Mouse (Mus musculus): ENCODE results near the gene Nudt4. TPM values are rescaled to one million over a fixed set of nuclear protein-coding genes. Genes with fewer than 3 reads are reported as not detected.
A peak's percentile ranks its signal among the peaks of the same experiment; 100 is the strongest.

Gene Nudt4
- polyA plus RNA-seq, 1 experiment, result 36.8 TPM

DNA sequence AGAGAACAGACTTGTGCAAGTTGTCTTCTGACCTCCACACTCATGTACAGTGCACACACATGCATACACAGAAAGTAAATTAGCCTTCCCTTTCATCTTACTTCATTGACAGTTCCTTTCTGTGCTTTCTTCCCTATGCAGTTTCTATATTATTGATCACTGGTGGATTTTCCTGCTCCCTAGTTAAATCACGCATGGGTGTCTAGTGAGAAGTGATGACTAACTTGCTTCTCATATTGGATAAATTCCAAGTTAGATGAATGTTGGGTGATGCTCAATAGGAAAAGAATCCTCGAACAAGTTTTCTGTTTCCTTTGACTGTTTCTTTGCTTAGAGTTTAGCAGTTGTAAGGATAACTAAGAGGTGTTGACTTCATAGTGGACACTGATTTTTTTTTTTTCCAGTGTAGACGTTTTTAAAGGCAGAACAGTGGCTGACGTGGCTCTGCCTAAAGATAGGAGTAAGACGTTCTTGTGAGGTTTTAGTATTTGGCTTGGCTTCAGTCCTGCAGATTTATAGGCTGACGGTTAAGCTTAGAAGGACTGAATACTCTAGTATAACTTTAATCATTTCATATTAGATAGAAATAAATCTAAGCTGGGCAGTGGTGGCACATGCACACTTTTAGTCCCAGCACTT lies 38.8 kb downstream of the Nudt4 start:
- Histone ChIP-seq H3K27me3 (ENCODE audit: control insufficient read depth, insufficient read depth, insufficient read length) (no peaks in the 10 kb centered on the region), H3K79me2 (ENCODE audit: control insufficient read depth, insufficient read depth) (peaks cover 100% of the 10 kb centered on the region), H3K36me3 (ENCODE audit: control insufficient read depth, insufficient read depth) (no peaks in the 10 kb centered on the region), H3ac (ENCODE audit: control insufficient read depth, insufficient read length) (no peak overlapping the region), H3K4me3 (no peak overlapping the region), H3K4me2 (ENCODE audit: low read depth) (peak overlapping the region; percentile 56)
- no peak for TF ChIP-seq REST (IDR thresholded peaks at IDR 0.05; ENCODE audit: insufficient read depth, insufficient read length)
- no peak for TF ChIP-seq MYOD1 (IDR thresholded peaks at IDR 0.05; ENCODE audit: control insufficient read depth in 1 of 3, insufficient read length in 2 of 3, low read depth in 2 of 3)
- TF ChIP-seq POLR2AphosphoS2 (IDR thresholded peaks at IDR 0.05; ENCODE audit: insufficient read length, low read depth), result no peak
- TF ChIP-seq E2F4 (IDR thresholded peaks at IDR 0.05; ENCODE audit: insufficient read depth), result no peak
- TF ChIP-seq POLR2A (IDR thresholded peaks at IDR 0.05; ENCODE audit: insufficient read length, low read depth), result no peak
- no peak for TF ChIP-seq USF1 (IDR thresholded peaks at IDR 0.05; ENCODE audit: low read depth)
- TF ChIP-seq MAX (IDR thresholded peaks at IDR 0.05; ENCODE audit: low read depth), result no peak
- no peak for TF ChIP-seq TCF3 (IDR thresholded peaks at IDR 0.05; ENCODE audit: insufficient read length, low read depth)
- TF ChIP-seq CEBPB (IDR thresholded peaks at IDR 0.05; ENCODE audit: insufficient read depth, poor library complexity, severe bottlenecking), result no peak
- no peak for TF ChIP-seq TCF12 (IDR thresholded peaks at IDR 0.05; ENCODE audit: insufficient read depth, poor library complexity, severe bottlenecking)
- no peak for TF ChIP-seq MYOG (IDR thresholded peaks at IDR 0.05; ENCODE audit: control insufficient read depth in 1 of 3, insufficient read depth in 1 of 3, insufficient read length in 2 of 3, low read depth in 2 of 3)

- no peaks in the 10 kb centered on the region for H3K27me3 ChIP-seq (ENCODE audit: control insufficient read depth, insufficient read depth, insufficient read length)
Measured at GRCm38 (mm10) chr10:95517656-95518055, 46.3 kb downstream of the Nudt4 start.

DNA sequence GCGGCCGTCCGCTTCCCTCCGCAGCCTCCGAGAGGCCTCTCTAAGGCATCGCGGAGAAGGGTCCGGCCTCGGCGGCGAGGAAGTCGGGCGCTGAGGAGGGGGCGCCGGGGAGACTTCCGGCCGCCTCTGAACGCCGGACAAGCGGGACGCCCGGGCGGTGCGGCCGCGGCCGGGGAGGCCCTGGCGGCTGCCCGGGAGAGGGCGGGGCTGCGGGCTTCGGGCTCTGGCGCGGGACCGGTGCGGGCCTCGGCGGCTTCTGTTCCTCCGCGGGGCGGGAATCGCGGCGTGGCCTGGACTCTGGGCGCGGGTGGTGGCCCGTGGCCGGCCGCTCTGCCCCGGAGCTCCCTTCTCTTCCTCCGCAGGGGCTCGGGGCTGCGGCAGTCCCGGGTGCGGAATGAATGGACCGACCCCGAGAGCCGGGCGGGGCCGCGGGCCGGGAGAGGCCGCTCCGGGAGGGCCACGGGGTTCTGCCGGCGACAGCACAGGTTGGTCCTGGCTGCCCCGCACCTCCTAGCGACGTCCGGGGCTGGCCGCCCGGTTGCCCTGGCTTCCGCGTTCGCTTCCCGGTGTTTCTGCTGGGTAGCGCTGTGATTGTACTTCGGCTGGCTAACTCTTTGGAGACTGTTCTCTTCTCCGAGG lies 48.5 kb downstream of the Nudt4 start:
- H3K79me2 ChIP-seq (ENCODE audit: control insufficient read depth, insufficient read depth), result peaks cover 49% of the 10 kb centered on the region
- H3K4me3 ChIP-seq, result peak overlapping the region; percentile 65
- H3K4me2 ChIP-seq (ENCODE audit: low read depth), result peak overlapping the region; percentile 84
- TF ChIP-seq TCF12 (IDR thresholded peaks at IDR 0.05; ENCODE audit: insufficient read depth, poor library complexity, severe bottlenecking) (no peak), CEBPB (IDR thresholded peaks at IDR 0.05; ENCODE audit: insufficient read depth, poor library complexity, severe bottlenecking) (no peak), POLR2AphosphoS2 (IDR thresholded peaks at IDR 0.05; ENCODE audit: insufficient read length, low read depth) (no peak), MYOD1 (IDR thresholded peaks at IDR 0.05; ENCODE audit: control insufficient read depth in 1 of 3, insufficient read length in 2 of 3, low read depth in 2 of 3) (no peak), MYOG (IDR thresholded peaks at IDR 0.05; ENCODE audit: control insufficient read depth in 1 of 3, insufficient read depth in 1 of 3, insufficient read length in 2 of 3, low read depth in 2 of 3) (no peak), E2F4 (IDR thresholded peaks at IDR 0.05; ENCODE audit: insufficient read depth) (no peak), USF1 (IDR thresholded peaks at IDR 0.05; ENCODE audit: low read depth) (no peak), MAX (IDR thresholded peaks at IDR 0.05; ENCODE audit: low read depth) (no peak), REST (IDR thresholded peaks at IDR 0.05; ENCODE audit: insufficient read depth, insufficient read length) (no peak), TCF3 (IDR thresholded peaks at IDR 0.05; ENCODE audit: insufficient read length, low read depth) (no peak), SRF (IDR thresholded peaks at IDR 0.05; ENCODE audit: control insufficient read depth, insufficient read length, low read depth) (no peak)
- peak overlapping the region; percentile 89 for H3ac ChIP-seq (ENCODE audit: control insufficient read depth, insufficient read length)
- H3K36me3 ChIP-seq (ENCODE audit: control insufficient read depth, insufficient read depth), result peaks cover 4% of the 10 kb centered on the region
- no peaks in the 10 kb centered on the region for H3K27me3 ChIP-seq (ENCODE audit: control insufficient read depth, insufficient read depth, insufficient read length)

More at GRCm38 (mm10) chr10:95517656-95518055, 46.3 kb downstream of the Nudt4 start:
- H3ac ChIP-seq (ENCODE audit: control insufficient read depth, insufficient read length), result no peak overlapping the region
- H3K36me3 ChIP-seq (ENCODE audit: control insufficient read depth, insufficient read depth), result peaks cover 4% of the 10 kb centered on the region
- H3K79me2 ChIP-seq (ENCODE audit: control insufficient read depth, insufficient read depth), result peaks cover 72% of the 10 kb centered on the region
- H3K4me3 ChIP-seq, result no peak overlapping the region
- peak overlapping the region; percentile 13 for H3K4me2 ChIP-seq (ENCODE audit: low read depth)
- TF ChIP-seq REST (IDR thresholded peaks at IDR 0.05; ENCODE audit: insufficient read depth, insufficient read length) (no peak), TCF12 (IDR thresholded peaks at IDR 0.05; ENCODE audit: insufficient read depth, poor library complexity, severe bottlenecking) (no peak), USF1 (IDR thresholded peaks at IDR 0.05; ENCODE audit: low read depth) (no peak), MAX (IDR thresholded peaks at IDR 0.05; ENCODE audit: low read depth) (no peak), POLR2A (IDR thresholded peaks at IDR 0.05; ENCODE audit: insufficient read length, low read depth) (no peak)

- Histone ChIP-seq H3K36me3 (ENCODE audit: control insufficient read depth, insufficient read depth) (peaks cover 4% of the 10 kb centered on the region), H3K4me2 (ENCODE audit: low read depth) (peak within 1 kb of the TSS; percentile 92), H3K4me3 (peak within 1 kb of the TSS; percentile 65), H3K27me3 (ENCODE audit: control insufficient read depth, insufficient read depth, insufficient read length) (no peaks in the 10 kb centered on the region), H3K79me2 (ENCODE audit: control insufficient read depth, insufficient read depth) (peaks cover 43% of the 10 kb centered on the region), H3ac (ENCODE audit: control insufficient read depth, insufficient read length) (peak within 1 kb of the TSS; percentile 89)
- TF ChIP-seq TCF3 (IDR thresholded peaks at IDR 0.05; ENCODE audit: insufficient read length, low read depth), result no peak
- TF ChIP-seq MYOG (IDR thresholded peaks at IDR 0.05; ENCODE audit: control insufficient read depth in 1 of 3, insufficient read depth in 1 of 3, insufficient read length in 2 of 3, low read depth in 2 of 3), result peak in 2 of 3 experiments; percentile 5 to 35
- peak; percentile 89 for TF ChIP-seq POLR2AphosphoS2 (IDR thresholded peaks at IDR 0.05; ENCODE audit: insufficient read length, low read depth)
- no peak for TF ChIP-seq MAX (IDR thresholded peaks at IDR 0.05; ENCODE audit: low read depth)
- TF ChIP-seq POLR2A (IDR thresholded peaks at IDR 0.05; ENCODE audit: insufficient read length, low read depth), result peak; percentile 89
- peak; percentile 24 for TF ChIP-seq SRF (IDR thresholded peaks at IDR 0.05; ENCODE audit: control insufficient read depth, insufficient read length, low read depth)
- TF ChIP-seq CEBPB (IDR thresholded peaks at IDR 0.05; ENCODE audit: insufficient read depth, poor library complexity, severe bottlenecking), result no peak
- no peak for TF ChIP-seq TCF12 (IDR thresholded peaks at IDR 0.05; ENCODE audit: insufficient read depth, poor library complexity, severe bottlenecking)
- TF ChIP-seq REST (IDR thresholded peaks at IDR 0.05; ENCODE audit: insufficient read depth, insufficient read length), result peak; percentile 49
- no peak for TF ChIP-seq USF1 (IDR thresholded peaks at IDR 0.05; ENCODE audit: low read depth)
- TF ChIP-seq MYOD1 (IDR thresholded peaks at IDR 0.05; ENCODE audit: control insufficient read depth in 1 of 3, insufficient read length in 2 of 3, low read depth in 2 of 3), result peak in 1 of 3 experiments; percentile 0
- TF ChIP-seq E2F4 (IDR thresholded peaks at IDR 0.05; ENCODE audit: insufficient read depth), result peak; percentile 5
Measured at GRCm38 (mm10) chr10:95514656-95515292, 49.2 kb downstream of the Nudt4 start, which contains the start of gene Ube2n. Ube2n (plus strand) TSS chr10:95515145.

Measured in myocyte (in vitro differentiated cells).